Mouse (Mus musculus): ENCODE results near the gene Idh3b.

Idh3b gene

DNA sequence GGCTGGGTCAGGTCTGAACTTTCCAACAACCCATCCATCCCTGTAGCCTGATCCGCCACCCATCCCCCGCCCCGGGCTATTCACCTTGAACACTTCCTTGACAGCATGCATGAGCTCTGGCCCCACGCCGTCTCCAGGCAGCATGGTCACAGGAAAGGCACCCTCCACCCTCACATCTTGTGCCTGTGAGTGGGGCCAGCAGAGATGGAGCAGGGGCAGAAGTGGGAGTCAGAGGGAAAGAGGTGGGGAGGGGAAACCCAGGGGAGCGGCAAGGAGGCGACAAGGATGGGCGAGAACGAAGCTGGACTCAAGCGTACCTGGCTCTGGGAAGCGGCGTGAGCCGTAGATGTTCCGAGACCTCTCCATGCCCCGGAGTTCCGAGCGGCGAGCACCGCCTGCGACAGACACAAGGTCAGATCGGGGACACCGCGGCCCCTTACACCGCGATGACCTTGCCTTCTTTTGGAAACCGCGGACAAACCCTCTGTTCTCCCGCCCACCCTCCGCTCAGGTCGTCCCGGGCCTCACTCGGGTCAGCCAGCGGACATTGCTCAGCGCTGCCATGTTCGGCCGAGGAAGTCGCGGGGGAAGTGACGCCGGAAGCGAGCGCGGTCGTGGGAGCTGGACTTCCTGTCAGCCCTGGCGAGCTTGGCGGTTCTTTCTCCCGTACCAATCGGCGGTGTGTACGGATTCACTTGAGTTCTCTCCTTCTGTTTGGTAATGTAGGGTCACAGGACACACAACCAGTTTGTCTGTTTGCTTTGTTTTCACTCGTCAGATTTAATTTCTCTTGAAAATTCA, at the start of gene Idh3b:
Gene Idh3b, minus strand, starts transcription at position 694 of the 801 bp plus-strand sequence.
- DNase-seq (ENCODE audit: low spot score in 2 of 2): peak; percentile 74 to 86

- DNase-seq (ENCODE audit: low spot score in 2 of 2): no peak
Observed at GRCm38 (mm10) chr2:130329502-130329901, 45.2 kb upstream of the Idh3b start.

DNA sequence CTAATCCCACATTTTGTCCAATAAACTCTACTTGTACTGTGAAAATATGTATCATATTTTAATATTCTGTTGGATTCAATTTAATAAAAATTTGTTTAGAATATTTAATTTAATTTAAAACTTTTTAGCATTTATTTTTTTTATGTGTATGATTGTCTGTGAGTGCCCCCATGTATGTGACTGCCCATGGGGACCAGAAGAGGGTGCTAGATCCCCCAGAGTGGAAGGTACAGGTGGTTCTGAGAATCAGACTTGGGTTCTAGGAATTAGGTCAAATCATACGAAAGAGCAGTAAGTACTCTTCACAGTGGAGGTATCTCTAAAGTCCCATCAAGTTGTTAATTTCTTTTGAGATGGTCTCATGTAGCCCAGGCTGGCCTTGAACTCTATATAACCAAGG, 42.7 kb upstream of the Idh3b start:
- no peak for DNase-seq (ENCODE audit: low spot score in 2 of 2)

DNA sequence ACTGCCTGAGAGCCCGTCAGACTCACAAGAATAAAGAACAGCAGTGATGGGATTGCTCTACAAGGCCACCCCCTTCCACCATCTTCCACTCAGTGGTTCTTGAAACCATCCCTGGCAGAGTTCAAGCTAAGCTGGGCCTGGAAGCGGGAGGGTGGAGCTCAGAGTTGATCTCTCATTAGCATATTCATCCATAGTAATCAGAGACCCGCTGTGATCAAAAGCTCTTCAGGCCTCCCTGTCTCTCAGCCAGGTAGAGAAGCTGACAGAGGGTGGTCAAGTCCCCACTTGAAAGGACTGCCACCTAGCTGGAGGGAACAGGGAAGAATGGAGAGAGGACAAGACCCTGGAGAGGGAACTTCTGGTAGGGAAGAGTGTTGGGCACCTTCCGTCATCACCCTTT, 18.7 kb upstream of the Idh3b start:
- no peak for DNase-seq (ENCODE audit: low spot score in 2 of 2)

DNA sequence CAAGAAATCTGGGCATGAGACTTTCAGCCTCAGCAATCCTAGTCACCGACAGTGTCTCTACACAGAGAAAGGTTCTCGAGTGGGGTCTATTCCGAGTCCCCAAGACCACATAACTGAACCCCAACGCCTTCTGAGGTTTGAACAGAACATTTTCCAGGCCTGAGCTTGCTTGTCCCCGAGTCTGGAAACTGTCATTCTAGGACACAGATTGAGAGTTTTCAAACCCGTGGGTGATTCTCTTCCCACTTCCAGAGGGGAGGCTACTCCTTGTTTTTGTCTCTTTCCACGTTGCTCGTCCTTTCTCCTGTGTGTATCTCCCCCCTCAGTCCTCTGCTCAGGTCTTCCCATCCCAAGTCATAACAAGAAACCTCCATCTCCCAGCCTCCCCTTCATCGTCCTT, 13.2 kb upstream of the Idh3b start:
- no peak for DNase-seq (ENCODE audit: low spot score in 2 of 2)

- no peak for DNase-seq (ENCODE audit: low spot score in 2 of 2)
Observed at GRCm38 (mm10) chr2:130296134-130296745, 11.9 kb upstream of the Idh3b start.

GRCm38 (mm10) chr2:130295331-130296133, 11.2 kb upstream of the Idh3b start:
- peak in 1 of 2 experiments; percentile 43 for DNase-seq (ENCODE audit: low spot score in 2 of 2)

DNA sequence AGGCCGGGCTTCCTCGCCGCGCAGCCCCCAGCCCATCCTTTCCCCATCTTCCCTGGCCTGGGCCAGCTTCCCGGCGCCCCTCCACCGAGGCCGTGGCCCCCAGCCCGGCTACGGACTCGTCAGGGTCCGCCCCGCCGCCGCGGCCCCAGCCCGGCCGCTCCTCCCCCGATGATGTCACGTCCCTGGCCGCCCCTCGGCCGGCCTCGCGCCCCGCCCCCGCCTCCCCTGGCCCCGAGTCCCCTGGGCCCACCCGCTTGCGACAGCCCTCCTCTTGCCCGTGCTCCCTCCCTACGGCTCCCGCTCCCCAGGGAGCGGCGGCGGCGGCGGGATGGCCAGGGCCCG, 10.6 kb upstream of the Idh3b start, which contains the start of gene Ebf4:
Gene Ebf4, plus strand, starts transcription at position 234 of the 342 bp plus-strand sequence.
- DNase-seq (ENCODE audit: low spot score in 2 of 2): peak in 1 of 2 experiments; percentile 62

DNA sequence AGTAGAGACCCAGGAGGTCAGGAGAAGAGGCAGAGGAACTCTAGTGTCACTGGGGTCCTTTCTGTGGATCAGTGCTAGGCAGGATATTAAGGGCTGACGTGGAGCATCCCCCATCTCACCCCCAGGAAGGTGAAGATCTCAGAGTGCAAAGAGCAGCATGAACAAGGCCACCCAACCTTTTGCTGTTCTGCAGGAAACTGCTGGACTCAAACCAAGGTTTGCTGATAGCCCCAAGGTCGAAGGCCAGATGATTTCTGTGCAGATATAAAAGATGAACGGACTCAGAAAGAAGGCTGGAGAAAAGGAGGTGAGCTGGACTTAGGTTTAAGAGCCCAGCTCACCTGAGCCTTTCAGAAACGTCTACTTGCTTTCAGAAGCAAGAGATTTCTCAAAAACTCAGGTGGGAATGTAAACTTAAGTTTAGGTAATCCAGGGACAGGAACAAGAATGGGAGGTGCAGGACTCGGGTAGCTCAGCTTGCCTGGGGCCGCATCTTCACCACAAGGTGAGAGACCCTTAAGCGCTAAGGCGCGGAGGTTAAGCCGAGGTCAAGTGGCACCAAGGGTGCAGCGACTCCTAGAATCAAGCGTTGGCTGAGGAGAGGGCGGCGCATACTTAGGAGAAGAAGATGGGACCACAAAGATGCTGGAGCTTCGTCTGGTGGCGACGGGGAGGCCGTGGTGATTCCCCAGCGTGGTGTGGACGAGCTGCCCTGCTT, 10.0 kb upstream of the Idh3b start:
- no peak for DNase-seq (ENCODE audit: low spot score in 2 of 2)

DNA sequence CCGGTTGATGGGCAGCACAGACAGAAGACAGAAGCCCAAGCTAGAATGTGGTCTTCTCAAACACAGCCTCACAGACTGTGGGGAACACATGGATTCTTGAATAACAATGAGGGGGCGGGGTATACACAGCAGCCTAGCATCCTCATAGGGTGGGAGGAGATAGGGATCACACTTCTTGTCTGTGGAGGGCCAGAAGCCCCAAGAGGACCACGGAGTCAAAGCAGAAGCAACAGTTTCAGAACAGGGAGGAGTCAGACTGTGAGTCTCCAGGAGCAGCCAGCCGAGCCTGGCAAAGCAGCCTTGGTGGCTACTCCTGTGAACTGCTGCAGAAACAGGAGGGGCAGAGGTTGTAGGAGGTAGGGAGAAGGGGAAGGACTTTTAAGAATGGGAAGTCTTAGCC, 9.1 kb upstream of the Idh3b start:
- DNase-seq (ENCODE audit: low spot score in 2 of 2): no peak

DNA sequence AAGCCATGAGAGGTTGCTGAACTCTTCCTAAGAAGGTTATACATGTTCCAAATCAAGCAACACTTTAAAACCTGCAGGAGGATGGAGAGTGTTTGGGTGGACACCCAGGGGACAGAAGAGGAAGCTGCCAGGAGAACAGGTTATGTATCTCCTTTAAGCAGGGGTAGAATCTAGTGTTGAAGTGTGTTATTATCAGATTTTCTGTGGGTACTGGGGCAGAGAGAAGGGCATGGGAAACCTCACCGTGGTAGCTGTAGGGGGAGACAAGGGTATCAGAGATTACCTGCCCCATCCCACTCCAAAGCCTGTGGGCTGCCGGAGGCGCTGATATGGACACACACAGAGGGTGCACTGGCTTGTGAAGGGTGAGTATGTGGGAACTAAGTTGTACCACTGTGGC, 8.7 kb upstream of the Idh3b start:
- no peak for DNase-seq (ENCODE audit: low spot score in 2 of 2)

- peak in 1 of 2 experiments; percentile 72 for DNase-seq (ENCODE audit: low spot score in 2 of 2)
Observed at GRCm38 (mm10) chr2:130291434-130291833, 7.1 kb upstream of the Idh3b start.

- DNase-seq (ENCODE audit: low spot score in 2 of 2): no peak
Observed at GRCm38 (mm10) chr2:130289086-130289485, 4.7 kb upstream of the Idh3b start.

DNA sequence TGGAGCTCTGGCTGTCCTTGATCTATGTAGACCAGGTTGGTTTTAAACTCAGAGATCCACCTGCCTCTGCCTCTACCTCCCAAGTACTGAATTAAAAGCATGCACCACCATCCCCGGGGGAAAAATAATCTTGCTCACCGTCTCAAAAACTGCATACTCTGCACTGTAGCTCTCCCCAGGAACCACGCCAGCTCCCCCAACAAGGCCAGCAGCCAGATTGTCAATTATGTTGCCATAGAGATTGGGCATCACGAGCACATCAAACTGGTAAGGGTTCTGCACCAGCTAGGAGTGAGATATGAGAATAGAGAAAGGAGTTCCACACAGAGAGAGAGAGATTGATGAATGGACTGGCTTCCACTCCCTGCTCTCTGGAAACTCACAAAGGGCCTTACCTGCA, 3.5 kb downstream of the Idh3b start:
- DNase-seq (ENCODE audit: low spot score in 2 of 2): no peak

DNA sequence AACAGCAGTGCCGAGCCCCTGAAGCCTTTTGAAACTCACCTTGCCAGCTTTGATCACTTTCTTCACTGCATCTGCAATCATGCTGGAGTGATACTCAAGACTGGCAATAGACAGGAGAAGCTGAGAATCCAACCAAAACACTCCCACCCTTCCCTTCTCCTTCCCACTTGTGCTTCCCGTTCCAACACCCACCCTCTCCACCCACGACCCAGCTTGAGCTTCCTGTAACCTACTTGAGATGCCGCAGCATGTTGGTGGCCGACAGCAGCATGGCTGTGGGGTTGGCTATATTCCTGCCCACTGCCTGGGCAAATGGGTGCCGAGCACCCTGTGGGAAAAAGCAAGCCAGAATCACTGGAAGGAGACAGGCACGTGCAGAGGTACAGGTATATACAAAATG, 4.1 kb downstream of the Idh3b start:
- DNase-seq (ENCODE audit: low spot score in 2 of 2): no peak

- no peak for DNase-seq (ENCODE audit: low spot score in 2 of 2)
Observed at GRCm38 (mm10) chr2:130279600-130280091, 4.7 kb downstream of the Idh3b start.

DNA sequence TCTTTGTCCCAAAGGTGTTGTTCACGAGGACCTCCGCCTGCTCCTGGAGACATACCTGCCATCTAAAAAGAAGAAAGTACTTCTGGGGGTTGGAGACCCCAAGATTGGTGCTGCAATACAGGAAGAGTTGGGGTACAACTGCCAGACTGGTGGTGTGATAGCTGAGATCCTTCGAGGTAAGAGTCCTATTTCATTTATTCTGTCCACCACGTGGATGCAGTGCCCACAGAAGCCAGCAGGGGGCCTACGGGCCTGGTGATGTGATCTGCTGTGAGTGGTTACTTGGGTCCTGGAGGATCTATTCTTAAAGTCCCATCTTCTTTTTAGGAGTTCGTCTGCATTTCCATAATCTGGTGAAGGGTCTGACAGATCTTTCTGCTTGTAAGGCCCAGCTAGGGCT, 8.7 kb downstream of the Idh3b start:
- peak in 1 of 2 experiments; percentile 73 for DNase-seq (ENCODE audit: low spot score in 2 of 2)

- no peak for DNase-seq (ENCODE audit: low spot score in 2 of 2)
Observed at GRCm38 (mm10) chr2:130274862-130275261, 9.5 kb downstream of the Idh3b start.

DNA sequence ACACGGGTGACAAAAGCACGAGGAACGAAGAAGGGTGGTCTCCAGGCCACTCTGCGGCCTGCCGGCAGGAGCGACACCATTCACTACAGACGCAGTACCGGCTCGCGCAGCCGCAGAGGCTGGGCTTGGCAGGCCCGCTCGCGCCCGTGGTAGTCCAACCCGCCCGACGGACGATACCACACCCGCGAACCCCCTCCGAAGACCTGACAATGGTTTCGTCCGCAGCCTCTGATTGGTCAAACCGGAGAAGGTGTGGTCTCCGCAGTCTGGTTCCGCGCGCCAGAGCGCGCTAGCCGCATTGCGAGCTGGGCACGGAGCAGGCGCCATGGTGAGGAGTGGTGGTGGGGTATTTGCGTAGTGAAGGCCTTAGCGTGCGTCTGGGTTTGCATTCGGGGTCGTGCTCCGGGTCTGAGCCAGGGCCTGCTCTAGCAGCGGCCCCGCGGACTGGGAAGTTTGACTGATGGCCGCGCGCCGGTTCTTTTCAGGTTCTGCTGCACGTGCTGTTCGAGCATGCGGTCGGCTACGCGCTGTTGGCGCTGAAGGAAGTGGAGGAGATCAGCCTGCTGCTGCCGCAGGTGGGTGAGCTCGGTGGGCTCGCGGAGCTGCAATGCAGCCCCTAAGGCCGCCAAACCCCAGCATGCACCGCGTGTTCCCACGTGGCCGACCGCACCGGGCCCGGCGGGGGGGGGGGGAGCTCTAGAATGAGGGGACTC, 10.0 kb downstream of the Idh3b start, which contains the start of gene Nop56:
Gene Nop56, plus strand, starts transcription at position 282 of the 713 bp plus-strand sequence.
- peak; percentile 99 to 100 for DNase-seq (ENCODE audit: low spot score in 2 of 2)

DNA sequence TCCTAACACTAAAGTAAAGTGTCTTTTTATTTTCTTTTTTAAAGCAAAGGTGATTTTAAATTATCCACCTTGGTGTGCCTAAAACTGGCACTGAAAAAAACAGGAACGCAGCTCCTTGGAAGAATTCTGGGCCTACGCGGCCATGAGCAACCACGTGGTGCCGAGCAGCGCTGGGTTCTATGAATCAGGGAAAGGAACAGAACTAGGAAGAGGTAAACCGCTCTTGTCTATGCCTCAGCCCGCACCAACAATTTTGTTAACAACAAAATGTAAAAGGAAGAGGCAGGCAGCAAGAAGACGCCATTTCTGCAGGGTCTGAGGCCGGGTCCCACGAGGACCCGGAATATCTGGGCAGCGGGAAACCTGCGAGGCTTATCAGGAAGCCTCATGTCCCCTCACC, 10.6 kb downstream of the Idh3b start:
- no peak for DNase-seq (ENCODE audit: low spot score in 2 of 2)

GRCm38 (mm10) chr2:130268074-130268473, 16.3 kb downstream of the Idh3b start:
- no peak for DNase-seq (ENCODE audit: low spot score in 2 of 2)
